Mouse (Mus musculus): ENCODE measurements at regions not wholly inside any gene's neighbourhood (a gene's known extent, or its start where the extent isn't known, plus 50 kb on each side); places are given as distances from the start of the nearest gene placed in this dataset.
"Not testable (repeated sequence)": the region's sequence is repeated elsewhere in the genome, so short reads cannot be mapped to it uniquely, and the experiment has no call there.

DNA sequence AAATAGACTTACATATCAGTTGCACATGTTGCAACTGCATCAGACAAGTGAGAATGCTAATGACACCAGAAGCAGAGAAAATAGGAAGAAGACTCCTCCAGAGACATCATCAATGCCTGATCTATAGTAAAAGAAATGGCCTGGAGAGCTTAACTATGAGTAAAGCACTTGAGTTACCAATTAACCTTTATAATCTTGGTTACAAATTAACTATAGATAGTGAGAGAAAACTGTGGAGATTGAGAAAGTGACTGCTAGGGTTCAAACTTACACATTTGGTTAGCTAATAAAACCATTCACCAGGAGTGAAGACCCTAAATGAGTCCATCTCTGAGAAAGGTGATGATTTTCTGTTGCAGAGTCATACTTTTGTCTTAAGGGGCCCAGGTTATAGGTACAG is 307.4 kb downstream of the Phex start:
- DNase-seq (ENCODE audit: low read depth, low spot score) = no peak

DNA sequence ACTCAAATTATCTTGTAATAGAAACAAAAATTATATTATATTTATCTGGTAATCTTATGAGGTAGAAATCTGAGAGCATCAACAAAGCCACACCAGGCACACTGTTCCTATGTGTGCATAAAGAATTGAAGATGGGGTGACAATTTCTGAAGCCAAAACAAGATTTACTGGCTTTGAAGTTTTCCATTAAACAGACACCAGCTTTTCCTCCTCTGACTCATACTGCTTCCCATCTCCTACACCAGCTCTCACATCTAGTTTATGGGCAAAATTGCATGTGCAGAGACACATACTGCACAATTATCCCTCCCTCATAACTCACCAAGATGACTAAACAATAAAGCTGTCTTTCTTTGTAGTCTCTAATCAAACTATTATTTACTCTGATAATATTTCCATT is 335.1 kb downstream of the Phex start:
- DNase-seq (ENCODE audit: low read depth, low spot score) = peak; percentile 11

GRCm38 (mm10) chrX:157079606-157080005 is 335.5 kb downstream of the Phex start:
- peak; percentile 64 for DNase-seq (ENCODE audit: low read depth, low spot score)

- DNase-seq (ENCODE audit: low read depth, low spot score) = not testable (repeated sequence)
These were observed 337.1 kb downstream of the Phex start for GRCm38 (mm10) chrX:157078061-157078460.

DNA sequence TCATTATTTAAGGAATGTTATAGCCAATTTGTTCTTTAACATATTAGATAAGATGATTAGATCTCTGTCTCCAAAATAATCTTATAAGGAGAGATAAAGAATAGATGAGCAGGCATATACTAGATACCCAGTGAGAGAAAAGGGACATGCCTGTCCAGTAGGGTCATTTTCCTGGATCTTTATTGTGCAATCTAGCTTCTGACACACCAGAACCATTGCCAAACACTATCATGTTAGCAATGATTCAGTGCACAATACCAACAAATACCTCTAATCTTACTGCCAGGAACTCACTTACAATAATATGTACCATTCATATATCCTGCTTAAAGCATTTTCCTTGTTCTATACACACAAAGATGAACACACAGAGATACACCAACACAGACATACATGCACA is 338.9 kb downstream of the Phex start:
- DNase-seq (ENCODE audit: low read depth, low spot score) = peak; percentile 65

GRCm38 (mm10) chrX:157051629-157052315 is 363.3 kb downstream of the Phex start:
- DNase-seq (ENCODE audit: low read depth, low spot score) = peak; percentile 21

GRCm38 (mm10) chrX:157028913-157029312 is 386.2 kb downstream of the Phex start:
- peak; percentile 94 for DNase-seq (ENCODE audit: low read depth, low spot score)

DNA sequence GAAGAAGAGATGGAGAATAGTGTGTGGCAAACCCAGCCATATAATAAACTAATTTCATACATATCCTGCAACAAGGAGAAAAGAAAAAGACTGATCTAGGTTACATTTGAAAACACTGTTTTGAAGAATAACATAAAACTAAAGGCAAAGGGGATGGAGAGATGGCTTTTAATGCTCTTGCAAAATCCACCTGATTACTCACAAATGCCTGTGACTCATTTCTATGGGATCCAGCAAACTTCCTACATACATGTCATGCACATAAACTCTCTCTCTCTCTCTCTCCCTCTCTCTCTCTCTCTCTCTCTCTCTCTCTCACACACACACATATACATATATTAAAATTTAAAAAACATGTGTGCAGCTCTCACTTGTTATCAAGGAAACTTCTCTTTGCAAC is 390.8 kb downstream of the Phex start:
- peak; percentile 69 for DNase-seq (ENCODE audit: low read depth, low spot score)

DNA sequence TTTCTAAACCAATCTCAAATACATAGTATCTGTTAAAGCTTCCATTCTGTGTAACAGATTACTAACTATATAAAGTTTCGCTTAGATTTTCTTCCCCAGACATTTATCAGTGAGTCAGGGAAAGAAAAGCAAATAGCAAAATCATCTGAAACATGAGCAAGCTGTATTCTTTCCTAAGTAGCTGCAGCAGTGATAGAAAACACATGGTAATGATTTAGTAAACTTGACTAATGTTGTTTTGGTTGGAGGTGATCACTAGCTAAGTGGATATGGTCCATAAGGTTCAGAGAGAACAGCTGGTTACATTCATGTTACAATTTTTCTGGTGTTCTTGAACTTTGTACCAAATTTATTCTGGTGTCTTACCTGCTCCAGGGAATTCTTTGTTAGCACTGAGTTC is 393.3 kb downstream of the Phex start:
- peak; percentile 76 for DNase-seq (ENCODE audit: low read depth, low spot score)

GRCm38 (mm10) chrX:157020337-157020736 is 394.8 kb downstream of the Phex start:
- no peak for DNase-seq (ENCODE audit: low read depth, low spot score)

DNA sequence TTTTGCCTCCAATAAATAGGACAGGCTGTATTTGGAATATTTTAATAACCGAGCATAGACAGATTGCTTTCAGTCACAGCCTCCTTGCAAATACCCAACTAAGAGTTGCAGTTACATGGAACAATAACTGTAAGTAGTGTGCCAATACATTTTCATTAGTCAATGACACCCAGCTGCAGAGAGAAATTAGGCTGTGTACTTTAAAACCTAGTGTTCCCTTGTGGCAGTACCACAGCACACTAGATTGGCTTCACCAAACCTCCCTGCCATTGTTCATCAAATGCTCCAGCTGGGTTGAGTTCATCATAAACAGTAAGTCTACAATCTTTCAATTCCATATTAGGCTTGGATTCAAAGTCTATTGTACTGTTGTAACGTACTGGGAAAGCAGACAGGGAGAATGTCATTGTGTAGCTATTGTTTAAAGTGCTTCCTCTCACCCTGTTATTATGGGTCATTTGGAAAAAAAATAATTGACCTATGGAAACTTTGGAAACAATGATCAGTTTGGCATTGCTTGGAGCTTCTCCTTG is 425.1 kb downstream of the Phex start:
- no peak for DNase-seq (ENCODE audit: low read depth, low spot score)

DNA sequence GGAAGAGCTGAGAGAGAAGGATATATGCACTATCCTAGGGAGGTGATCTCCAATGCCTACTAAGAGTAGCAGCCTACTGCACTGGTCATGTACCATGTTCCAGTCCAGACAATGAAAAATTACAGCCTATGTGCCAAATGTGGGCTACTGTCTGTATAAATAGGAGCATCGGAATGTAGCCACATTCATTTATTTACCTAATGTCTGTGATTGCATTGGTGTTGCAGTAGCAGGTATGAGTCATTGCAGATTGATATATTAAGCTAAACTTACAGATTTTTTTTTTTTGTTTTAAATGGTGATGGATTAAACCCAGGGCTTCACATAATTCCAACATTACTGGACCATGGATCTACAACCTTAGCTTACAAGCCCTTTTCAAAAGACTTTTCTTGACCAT is 468.0 kb downstream of the Phex start:
- peak; percentile 68 for DNase-seq (ENCODE audit: low read depth, low spot score)

- DNase-seq (ENCODE audit: low read depth, low spot score) = no peak
These were observed 470.9 kb downstream of the Phex start for GRCm38 (mm10) chrX:156944223-156944622.

- peak; percentile 56 for DNase-seq (ENCODE audit: low read depth, low spot score)
These were observed 501.7 kb downstream of the Phex start for GRCm38 (mm10) chrX:156913363-156913762.
